Mouse (Mus musculus) left cerebral cortex, adult 11 months (tissue): ENCODE results near the gene Lrfn2.

ENCODE experiments used
- DNase-seq: peaks from one replicate; pipeline ENCODE4 v3.0.0; 2022; ENCODE audit warnings: low spot score

The Lrfn2 gene

DNA sequence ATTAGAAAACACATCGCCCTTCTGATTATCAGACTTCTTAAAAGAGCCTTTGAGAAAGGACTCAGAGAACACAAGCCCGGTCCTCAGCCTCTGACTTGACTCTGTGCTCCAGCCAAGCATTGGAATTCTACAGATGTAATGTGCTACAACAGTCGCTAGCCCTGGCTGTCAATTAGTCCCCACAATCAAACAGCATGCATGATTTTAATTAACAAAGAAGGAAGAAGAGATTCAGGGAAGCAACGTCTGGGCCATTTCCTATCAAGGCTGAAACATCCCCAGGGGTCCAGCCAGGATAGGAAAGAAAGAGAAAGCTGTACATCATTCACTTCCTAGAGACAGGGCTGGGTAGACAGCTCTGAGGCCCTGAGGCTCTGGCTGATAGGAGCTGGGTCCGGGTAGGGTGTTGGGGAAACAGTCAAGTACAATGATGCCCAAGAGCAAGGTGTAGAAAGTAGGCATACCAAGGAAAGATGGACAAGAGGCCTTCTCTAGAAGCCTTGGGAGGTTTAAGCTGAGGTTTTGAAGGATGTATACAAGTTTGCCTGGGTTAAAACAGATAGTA, 101.6 kb downstream of the Lrfn2 start:
- no peak for DNase-seq

DNA sequence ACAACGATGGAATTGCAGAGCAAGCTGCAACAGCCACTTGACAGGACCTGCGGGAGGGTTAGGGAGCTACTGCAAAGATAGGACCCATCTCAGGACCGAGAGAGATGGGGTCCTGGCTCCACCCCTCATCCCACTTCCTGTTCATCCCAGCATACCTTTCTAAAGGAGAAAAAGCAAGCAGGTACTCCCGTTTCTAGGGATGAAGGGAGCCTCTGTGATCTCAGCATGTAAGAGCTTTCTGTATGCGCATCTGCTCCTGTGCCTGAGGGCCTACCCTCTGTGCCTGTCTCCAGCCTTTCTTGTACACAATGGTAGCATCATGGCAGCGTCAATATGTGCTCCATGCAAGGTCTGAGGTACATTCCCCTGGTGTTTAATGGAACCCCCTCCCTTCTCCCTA, 102.9 kb downstream of the Lrfn2 start:
- DNase-seq, result no peak

DNA sequence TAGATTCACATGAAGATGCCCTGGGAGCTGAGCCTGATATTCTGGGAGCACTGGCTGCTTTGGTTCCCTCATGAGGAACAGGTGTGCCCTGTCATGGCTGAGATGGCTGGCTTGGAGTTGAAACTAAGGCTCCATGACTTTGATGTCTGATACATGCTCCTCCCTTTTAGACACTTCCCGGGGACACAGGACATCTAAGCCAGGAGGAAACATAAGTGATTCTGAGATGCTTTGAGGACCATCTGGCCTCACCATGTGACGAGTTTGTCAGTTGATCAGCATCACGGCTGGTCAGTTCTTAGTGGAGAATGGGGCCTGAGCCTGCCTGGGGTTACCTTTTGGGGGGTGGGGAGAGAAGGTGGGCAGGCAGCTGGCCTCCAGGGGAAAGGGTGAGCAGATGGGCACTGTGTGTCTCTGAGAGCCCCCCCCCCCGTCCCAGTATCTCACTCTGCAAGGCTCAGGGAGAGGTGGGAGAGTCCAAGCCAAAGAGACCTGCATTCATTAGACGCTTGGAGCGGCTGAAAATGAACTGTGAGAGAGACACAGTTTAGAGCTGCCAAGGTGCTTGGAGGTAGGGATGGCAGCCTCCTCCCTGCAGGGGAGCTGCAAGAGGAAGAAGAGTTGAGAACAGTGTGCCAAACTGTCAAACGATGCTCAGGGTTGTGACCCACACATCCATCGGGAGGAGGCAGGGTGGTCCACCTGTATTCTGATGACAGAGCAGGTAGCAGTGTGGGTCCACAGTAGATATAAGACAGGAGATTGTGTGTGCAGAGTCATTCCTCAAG, 105.2 kb downstream of the Lrfn2 start:
- DNase-seq, result no peak

GRCm38 (mm10) chr17:49043806-49044640, 111.8 kb downstream of the Lrfn2 start:
- DNase-seq, result no peak

GRCm38 (mm10) chr17:49047921-49048320, 115.7 kb downstream of the Lrfn2 start:
- DNase-seq, result no peak

- DNase-seq, result no peak
Observed at GRCm38 (mm10) chr17:49051231-49051630, 119.1 kb downstream of the Lrfn2 start.

DNA sequence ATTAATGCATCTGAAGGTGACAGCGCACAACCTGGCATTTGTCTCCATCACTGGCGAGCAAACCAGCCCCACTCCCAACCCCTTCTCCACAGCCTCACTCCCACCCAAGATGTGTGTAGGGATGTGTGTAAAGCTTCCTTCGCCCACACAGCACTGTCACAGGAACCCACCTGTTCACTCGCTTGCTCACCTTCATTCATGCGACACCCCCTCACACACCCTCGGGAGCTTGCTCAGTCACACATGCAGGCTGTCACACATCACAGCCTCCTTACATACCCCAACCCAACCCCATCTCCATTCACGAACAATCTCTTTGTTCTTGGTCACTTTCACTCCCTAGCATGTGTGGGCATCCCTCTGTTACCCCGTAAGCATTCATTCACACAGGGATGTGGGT, 129.0 kb downstream of the Lrfn2 start:
- no peak for DNase-seq

DNA sequence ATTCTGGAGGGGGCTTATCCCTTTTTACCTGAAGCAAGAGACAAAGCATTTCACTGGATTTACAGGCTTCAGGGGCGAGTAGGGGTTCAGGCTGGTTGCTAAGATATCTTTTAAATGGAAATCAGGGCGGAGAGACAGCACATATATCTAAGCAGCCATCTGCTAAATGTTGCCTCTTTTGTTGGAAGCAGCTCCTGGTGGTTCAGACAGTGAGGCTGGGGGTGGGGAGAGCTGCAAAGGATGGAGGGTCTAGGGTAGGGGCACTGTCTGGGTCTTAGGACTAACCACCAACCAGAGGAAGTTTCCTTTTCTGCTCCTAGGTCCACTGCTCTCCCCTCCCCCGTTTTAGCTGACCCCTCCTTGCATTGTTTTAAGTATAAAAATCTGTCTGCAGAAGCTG, 131.6 kb downstream of the Lrfn2 start:
- no peak for DNase-seq

- DNase-seq, result no peak
Observed at GRCm38 (mm10) chr17:49064526-49064925, 132.3 kb downstream of the Lrfn2 start.

DNA sequence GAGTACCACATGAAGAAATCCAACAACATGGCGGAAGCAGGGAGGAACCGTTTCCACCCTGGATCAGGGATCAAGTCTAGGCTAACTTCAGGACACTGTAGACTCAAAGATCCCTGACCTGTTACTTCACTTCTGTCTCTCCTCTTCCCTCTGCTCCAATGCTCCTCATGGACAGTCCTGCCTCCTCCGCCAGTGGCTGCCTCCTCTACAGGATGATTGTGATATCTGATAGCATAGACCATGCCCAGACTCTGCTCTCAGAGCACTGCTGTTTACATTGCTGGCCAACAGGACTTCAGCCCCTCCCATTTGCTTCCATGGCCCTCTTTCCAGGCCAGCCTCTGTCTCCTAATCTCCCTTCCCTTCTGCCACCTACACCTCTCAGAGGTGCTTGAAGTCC, 132.9 kb downstream of the Lrfn2 start:
- DNase-seq, result no peak

- DNase-seq, result no peak
Observed at GRCm38 (mm10) chr17:49066748-49067147, 134.6 kb downstream of the Lrfn2 start.

GRCm38 (mm10) chr17:49078168-49078567, 146.0 kb downstream of the Lrfn2 start:
- DNase-seq, result no peak

- DNase-seq, result no peak
Observed at GRCm38 (mm10) chr17:49079647-49080046, 147.5 kb downstream of the Lrfn2 start.

DNA sequence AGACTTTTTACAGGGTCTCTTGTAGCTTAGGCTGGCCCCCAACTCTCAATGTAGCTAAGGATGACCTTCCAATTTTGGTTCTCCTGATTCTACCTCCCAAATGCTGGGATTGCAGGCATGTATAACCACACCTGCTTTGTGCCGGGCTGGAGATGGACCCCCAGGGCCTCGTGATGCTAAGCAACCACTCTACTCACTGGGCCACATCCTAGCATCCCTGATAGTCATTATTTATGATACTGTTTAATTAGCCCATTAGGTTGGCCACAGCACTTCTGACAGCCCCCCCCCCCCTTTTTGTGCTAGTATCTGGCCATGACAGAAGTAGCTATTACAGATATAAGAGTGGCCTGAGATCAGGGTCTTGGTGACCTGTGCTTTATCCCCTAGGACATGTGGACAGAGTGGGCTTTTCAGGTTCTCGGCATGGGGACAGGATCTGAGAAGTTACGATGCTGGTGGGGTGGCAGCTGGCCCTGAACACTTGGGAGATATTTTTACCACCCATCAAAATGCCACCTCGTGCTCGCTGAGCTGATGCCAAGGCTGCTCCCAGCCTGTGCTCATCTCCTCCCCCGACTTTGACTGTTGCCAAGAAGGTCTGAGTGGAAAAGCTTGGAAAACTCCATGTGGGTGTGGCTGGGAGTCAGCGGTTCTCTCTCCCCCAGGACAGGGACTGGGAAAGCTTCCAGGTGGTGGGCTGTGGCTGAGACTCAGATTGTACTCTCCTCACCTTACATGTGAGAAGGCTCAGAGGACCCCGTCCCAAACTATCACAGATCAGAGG, 151.6 kb downstream of the Lrfn2 start:
- peak; percentile 75 for DNase-seq

- peak; percentile 42 for DNase-seq
Observed at GRCm38 (mm10) chr17:49085111-49085510, 152.9 kb downstream of the Lrfn2 start.

DNA sequence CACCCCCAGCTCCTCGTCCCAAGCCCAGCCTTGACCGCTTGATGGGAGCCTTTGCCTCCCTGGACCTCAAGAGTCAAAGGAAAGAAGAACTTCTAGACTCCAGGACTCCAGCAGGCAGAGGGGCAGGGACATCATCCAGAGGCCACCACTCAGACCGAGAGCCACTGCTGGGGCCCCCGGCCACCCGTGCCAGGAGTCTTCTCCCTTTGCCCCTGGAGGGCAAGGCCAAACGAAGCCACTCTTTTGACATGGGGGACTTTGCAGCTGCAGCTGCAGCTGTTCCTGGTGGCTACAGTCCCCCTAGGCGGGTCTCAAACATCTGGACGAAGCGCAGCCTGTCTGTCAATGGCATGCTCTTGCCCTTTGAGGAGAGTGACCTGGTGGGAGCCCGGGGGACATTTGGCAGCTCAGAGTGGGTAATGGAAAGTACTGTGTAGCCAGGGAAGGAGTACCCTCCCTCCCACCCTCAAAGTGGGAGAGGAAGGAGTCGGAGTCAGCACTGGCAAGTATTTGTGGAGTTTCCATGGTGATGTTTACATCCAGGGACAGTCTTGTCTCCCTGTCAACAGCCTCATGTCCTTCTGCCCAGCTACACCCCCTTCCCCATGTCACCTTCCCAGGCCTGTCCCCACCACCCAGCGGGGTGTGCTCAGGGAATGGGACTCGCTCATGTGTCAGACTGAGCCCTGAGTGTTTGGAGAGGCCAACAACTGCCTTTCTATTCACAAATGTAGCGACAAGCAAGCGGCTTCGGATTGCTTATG, 164.8 kb downstream of the Lrfn2 start:
- no peak for DNase-seq

GRCm38 (mm10) chr17:49111399-49111798, 179.2 kb downstream of the Lrfn2 start:
- DNase-seq, result no peak

- DNase-seq, result peak; percentile 15
Observed at GRCm38 (mm10) chr17:49111911-49112310, 179.7 kb downstream of the Lrfn2 start.

DNA sequence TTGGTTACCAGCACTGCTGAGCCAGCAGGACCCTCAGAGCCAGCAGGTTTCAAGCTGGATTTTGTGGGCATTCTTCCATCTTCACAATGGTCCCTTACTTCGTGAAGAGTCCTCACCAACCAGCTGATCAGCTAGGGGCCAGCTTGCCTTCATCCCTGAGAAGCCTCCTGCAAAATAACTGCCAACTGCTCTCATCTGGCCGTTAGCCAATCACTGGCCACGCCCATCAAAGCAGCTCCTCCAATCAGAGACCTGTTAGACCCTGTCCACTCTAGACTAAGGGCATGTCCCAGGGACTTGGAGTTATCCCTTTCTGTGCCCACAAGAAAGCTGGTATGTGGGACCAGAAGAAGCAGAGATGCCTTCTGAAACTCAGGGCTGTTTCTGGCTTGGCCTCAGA, 181.2 kb downstream of the Lrfn2 start:
- no peak for DNase-seq

DNA sequence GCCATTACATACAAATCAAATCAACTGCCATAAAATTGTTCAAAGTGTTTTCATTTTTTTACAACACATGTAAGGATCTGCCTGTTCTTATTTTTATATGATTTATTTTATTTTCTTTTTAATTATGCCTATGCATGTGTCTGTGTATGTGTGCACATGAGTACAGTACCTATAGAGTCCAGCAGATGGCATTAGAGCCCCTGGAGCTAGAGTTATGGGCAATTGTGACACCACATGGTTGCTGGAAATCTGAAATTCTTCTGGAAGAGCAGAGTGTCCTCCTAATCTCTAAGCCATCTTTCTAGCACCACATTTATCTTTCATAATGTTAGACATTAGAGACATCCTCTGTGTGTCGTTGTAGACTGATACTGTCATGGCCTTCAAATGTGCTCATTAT, 192.0 kb downstream of the Lrfn2 start:
- no peak for DNase-seq

DNA sequence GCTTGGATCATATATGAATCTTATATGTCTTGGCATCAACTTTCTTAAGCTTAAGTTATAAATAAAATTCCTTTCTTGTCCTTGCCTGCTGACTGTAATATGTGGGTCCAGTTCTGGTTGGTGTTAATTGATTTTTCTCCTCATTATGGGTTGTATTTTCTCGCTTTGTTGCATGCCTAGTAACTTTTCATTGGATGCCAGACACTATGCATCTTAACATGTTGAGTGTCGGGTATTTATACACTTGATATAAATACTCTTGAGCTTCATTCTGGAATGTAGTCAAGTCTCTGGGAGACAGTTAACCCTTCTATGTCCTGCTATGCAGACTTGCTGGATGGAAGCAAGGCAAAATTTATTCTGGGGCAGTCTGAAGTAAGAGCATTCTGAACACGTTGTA, 192.5 kb downstream of the Lrfn2 start:
- no peak for DNase-seq
